Mouse (Mus musculus) myocyte (in vitro differentiated cells): ENCODE results near the gene Nab2. TPM values are rescaled to one million over a fixed set of nuclear protein-coding genes. Genes with fewer than 3 reads are reported as not detected.

Experiments
- H3K27me3 ChIP-seq: one replicate; pipeline ENCODE4 v1.6.1; 2011; ENCODE audit not compliant: control insufficient read depth, insufficient read depth, insufficient read length
- H3K36me3 ChIP-seq: one replicate; pipeline ENCODE4 v1.6.1; 2011; ENCODE audit not compliant: control insufficient read depth, insufficient read depth
- H3K4me2 ChIP-seq: one replicate; pipeline ENCODE4 v1.6.1; 2011; ENCODE audit warnings: low read depth, control low read depth
- H3K4me3 ChIP-seq: one replicate; pipeline ENCODE4 v1.5.1; 2011; ENCODE audit warnings: mild to moderate bottlenecking, control low read depth, moderate library complexity
- H3K79me2 ChIP-seq: one replicate; pipeline ENCODE4 v1.6.1; 2011; ENCODE audit not compliant: control insufficient read depth, insufficient read depth
- H3ac ChIP-seq: one replicate; pipeline ENCODE4 v1.6.1; 2011; ENCODE audit not compliant: control insufficient read depth, insufficient read length
- CEBPB ChIP-seq: IDR thresholded peaks from 2 replicates; pipeline ENCODE4 v1.6.1; 2011; ENCODE audit warnings: mild to moderate bottlenecking, moderate library complexity; ENCODE audit not compliant: poor library complexity, insufficient read depth, severe bottlenecking
- E2F4 ChIP-seq: IDR thresholded peaks from one replicate; pipeline ENCODE4 v1.6.1; 2011; ENCODE audit warnings: mild to moderate bottlenecking, control low read depth, moderate library complexity; ENCODE audit not compliant: insufficient read depth
- MAX ChIP-seq: IDR thresholded peaks from one replicate; pipeline ENCODE4 v1.6.1; 2011; ENCODE audit warnings: low read depth, mild to moderate bottlenecking, control low read depth
- MYOD1 ChIP-seq, 3 experiments: IDR thresholded peaks; one replicate each; pipeline ENCODE4 v1.6.1; 2011; ENCODE audit warnings: control low read depth in 2 of 3, low read depth in 2 of 3, mild to moderate bottlenecking in 2 of 3, moderate library complexity in 1 of 3; ENCODE audit not compliant: insufficient read length in 2 of 3, control insufficient read depth in 1 of 3
- MYOG ChIP-seq, 3 experiments: IDR thresholded peaks; one replicate each; pipeline ENCODE4 v1.6.1; 2011; ENCODE audit warnings: control low read depth in 2 of 3, low read depth in 2 of 3, mild to moderate bottlenecking in 2 of 3; ENCODE audit not compliant: insufficient read length in 2 of 3, control insufficient read depth in 1 of 3, insufficient read depth in 1 of 3
- POLR2A ChIP-seq: IDR thresholded peaks from one replicate; pipeline ENCODE4 v1.6.1; 2011; ENCODE audit warnings: low read depth, mild to moderate bottlenecking, control low read depth, moderate library complexity; ENCODE audit not compliant: insufficient read length
- POLR2AphosphoS2 ChIP-seq: IDR thresholded peaks from one replicate; pipeline ENCODE4 v1.6.1; 2011; ENCODE audit warnings: low read depth, control low read depth; ENCODE audit not compliant: insufficient read length
- REST ChIP-seq: IDR thresholded peaks from one replicate; pipeline ENCODE4 v1.6.1; 2011; ENCODE audit warnings: mild to moderate bottlenecking, control low read depth, moderate library complexity; ENCODE audit not compliant: insufficient read depth, insufficient read length
- SRF ChIP-seq: IDR thresholded peaks from one replicate; pipeline ENCODE4 v1.6.1; 2011; ENCODE audit warnings: low read depth; ENCODE audit not compliant: control insufficient read depth, insufficient read length
- TCF12 ChIP-seq: IDR thresholded peaks from one replicate; pipeline ENCODE4 v1.6.1; 2011; ENCODE audit warnings: mild to moderate bottlenecking, control low read depth; ENCODE audit not compliant: poor library complexity, insufficient read depth, severe bottlenecking
- TCF3 ChIP-seq: IDR thresholded peaks from one replicate; pipeline ENCODE4 v1.6.1; 2011; ENCODE audit warnings: low read depth, control low read depth; ENCODE audit not compliant: insufficient read length
- USF1 ChIP-seq: IDR thresholded peaks from one replicate; pipeline ENCODE4 v1.6.1; 2011; ENCODE audit warnings: low read depth, mild to moderate bottlenecking, control low read depth, moderate library complexity
- polyA plus RNA-seq: library from polyadenylated mRNA; unstranded; fragments of >200 nt; fragmentation: generic; extraction: Trizol; gene quantifications from one replicate; pipeline ENCODE4 v1.2.1, GENCODE M21; 2012; ENCODE audit warnings: missing spikeins

Gene Nab2
- polyA plus RNA-seq, 1 experiment: 68.7 TPM

DNA sequence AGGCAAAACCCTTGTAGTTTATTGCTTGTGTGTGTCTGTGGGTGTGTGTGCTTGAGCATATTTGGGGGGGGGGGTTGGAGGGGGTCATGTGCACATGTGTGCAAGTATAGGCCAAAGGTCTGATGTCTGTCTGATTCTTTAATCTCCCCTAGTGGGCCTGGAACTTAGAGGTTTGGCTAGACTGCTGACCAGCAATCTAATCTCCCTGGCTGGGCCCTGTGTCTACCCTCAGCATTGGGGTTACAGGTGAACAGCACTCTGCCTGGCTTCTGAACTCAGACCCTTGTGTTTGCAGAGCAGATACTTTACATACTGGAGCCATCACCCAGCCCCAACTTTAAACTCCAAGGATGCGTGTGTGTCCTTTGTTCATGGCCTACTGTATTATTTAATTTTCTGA is 10.8 kb upstream of the Nab2 start:
- TF ChIP-seq TCF12: no peak
- no peak for TF ChIP-seq MAX
- Histone ChIP-seq H3ac (no peak overlapping the region), H3K4me3 (no peak overlapping the region)

DNA sequence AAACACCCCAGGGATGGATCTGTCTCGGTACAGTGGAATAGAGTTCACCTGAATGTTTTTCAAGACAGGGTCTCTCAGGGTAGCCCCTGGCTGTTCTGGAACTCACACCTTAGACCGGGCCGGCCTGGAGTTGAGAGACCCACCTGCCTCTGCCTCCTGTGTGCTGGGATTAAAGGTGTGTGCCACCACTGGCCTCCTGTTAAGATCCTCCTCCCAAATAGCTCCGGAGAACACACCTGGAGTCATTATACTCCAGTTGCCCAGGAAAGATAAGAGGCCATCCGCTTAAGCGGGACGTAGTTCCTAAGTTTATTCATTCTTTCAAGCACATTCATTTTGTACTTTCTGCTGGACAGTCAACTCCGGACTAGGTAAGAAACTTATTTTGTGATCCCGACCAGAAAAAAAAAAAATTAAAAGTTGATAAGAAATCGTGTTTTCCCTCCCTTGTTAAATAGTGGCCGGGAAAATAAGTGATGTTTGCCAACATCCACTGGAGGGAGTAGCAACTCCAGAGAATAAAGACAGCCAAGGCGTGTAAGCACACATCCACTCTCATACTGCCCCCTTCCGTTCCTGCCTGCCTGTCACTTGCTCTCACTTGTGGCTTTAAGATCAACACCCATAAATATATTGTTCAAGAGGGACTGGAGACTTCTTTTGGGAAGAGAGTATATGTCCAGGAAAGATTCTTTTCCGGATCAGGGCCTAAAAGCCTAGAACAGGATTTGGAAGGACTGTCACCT is 9.4 kb upstream of the Nab2 start:
- Histone ChIP-seq H3ac (peak overlapping the region; percentile 17), H3K4me3 (peak overlapping the region; percentile 42), H3K4me2 (peak overlapping the region; percentile 98), H3K36me3 (no peaks in the 10 kb centered on the region), H3K79me2 (peaks cover 19% of the 10 kb centered on the region), H3K27me3 (no peaks in the 10 kb centered on the region)
- TF ChIP-seq CEBPB (no peak), TCF12 (no peak), MYOG (IDR thresholded peaks at IDR 0.05; ENCODE audit: control insufficient read depth in 1 of 3, insufficient read depth in 1 of 3, insufficient read length in 2 of 3, low read depth in 2 of 3) (no peak), USF1 (no peak), TCF3 (no peak), REST (no peak), MAX (no peak), E2F4 (no peak), POLR2A (no peak), POLR2AphosphoS2 (no peak), SRF (no peak), MYOD1 (IDR thresholded peaks at IDR 0.05; ENCODE audit: control insufficient read depth in 1 of 3, insufficient read length in 2 of 3, low read depth in 2 of 3) (no peak)

More for the DNA sequence above, 10.8 kb upstream of the Nab2 start:
- Histone ChIP-seq H3K27me3 (no peaks in the 10 kb centered on the region), H3K36me3 (no peaks in the 10 kb centered on the region), H3K4me2 (no peak overlapping the region), H3K79me2 (peaks cover 30% of the 10 kb centered on the region)

DNA sequence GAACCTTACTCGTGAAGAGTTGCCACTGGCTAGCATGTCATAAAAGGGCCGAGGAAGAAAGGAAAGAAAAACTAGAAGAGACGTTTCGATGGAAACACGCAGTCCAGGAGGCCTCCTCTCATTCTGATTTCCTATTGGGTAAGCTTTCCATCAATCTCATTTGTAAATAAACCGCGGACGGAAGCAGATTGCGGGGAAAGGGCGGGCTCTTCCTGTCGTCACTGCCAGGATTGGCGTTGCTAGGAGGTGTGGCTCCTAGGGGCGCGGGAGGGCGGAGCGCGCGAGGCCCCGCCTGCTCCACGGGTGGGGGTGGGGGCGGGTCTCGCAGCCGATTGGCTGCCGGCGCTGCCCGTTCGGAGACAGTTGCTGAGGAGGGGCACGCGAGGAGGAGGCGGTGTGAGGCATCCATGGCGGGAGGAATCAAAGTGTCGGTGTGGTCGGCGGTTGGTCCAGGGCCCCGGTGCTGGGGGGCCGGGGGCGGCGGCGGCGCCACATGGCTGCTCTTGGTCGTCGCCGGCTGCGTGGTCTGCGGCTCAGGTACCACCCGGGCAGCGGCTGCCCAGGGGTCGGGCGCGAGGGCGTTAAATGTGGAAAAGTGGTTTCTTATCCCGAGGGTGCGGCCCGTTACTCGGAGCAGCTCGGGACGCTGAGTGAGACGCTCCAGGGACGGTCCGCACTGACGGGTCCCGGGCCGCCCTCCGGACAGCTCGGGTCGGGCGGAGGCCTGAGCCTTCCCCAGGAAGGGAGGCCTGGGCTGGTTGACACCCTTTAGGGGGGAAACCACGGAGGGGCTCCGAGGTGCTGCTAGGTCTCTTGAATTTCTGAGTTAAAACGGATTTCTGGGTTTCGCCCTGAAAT is 8.6 kb upstream of the Nab2 start:
- Histone ChIP-seq H3K27me3 (no peaks in the 10 kb centered on the region), H3K79me2 (peaks cover 12% of the 10 kb centered on the region), H3K4me2 (peak overlapping the region; percentile 98), H3ac (peak overlapping the region; percentile 17), H3K4me3 (peak overlapping the region; percentile 42), H3K36me3 (no peaks in the 10 kb centered on the region)
- no peak for TF ChIP-seq SRF
- TF ChIP-seq REST: no peak
- TF ChIP-seq POLR2A: peak; percentile 74
- no peak for TF ChIP-seq TCF12
- no peak for TF ChIP-seq MAX
- TF ChIP-seq CEBPB: no peak
- TF ChIP-seq MYOD1 (IDR thresholded peaks at IDR 0.05; ENCODE audit: control insufficient read depth in 1 of 3, insufficient read length in 2 of 3, low read depth in 2 of 3): peak in 1 of 3 experiments; percentile 50
- peak in 1 of 3 experiments; percentile 60 for TF ChIP-seq MYOG (IDR thresholded peaks at IDR 0.05; ENCODE audit: control insufficient read depth in 1 of 3, insufficient read depth in 1 of 3, insufficient read length in 2 of 3, low read depth in 2 of 3)
- peak; percentile 83 for TF ChIP-seq POLR2AphosphoS2
- no peak for TF ChIP-seq TCF3
- TF ChIP-seq USF1: no peak
- peak; percentile 88 for TF ChIP-seq E2F4

DNA sequence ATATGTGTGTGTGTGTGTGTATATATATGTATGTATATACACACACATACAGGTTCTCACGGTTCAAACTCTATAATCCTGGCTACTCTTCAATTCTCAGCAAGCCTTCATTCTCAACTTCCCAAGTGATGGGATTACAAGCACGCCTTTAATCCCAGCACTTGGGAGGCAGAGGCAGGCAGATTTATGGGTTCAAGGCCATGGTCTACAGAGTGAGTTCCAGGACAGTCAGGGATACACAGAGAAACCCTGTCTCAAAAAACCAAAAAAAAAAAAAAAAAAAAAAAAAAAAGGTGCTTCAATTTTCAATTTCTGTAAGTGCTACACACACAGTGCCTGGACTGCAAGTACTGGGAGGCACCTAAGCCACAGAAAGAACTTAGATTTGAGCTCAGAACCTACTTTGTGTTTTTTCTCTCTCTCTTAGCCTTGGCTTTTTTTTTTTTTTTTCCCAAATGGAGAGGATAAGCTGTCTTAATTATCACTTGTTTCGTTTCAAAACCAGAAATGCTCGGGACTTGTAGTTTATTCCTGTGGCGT is 7.6 kb upstream of the Nab2 start:
- TF ChIP-seq REST (no peak), E2F4 (no peak), TCF12 (no peak), POLR2AphosphoS2 (no peak), MYOD1 (IDR thresholded peaks at IDR 0.05; ENCODE audit: control insufficient read depth in 1 of 3, insufficient read length in 2 of 3, low read depth in 2 of 3) (no peak), CEBPB (no peak), POLR2A (no peak), TCF3 (no peak), MAX (no peak), USF1 (no peak), SRF (no peak), MYOG (IDR thresholded peaks at IDR 0.05; ENCODE audit: control insufficient read depth in 1 of 3, insufficient read depth in 1 of 3, insufficient read length in 2 of 3, low read depth in 2 of 3) (no peak)
- Histone ChIP-seq H3K27me3 (no peaks in the 10 kb centered on the region), H3K36me3 (no peaks in the 10 kb centered on the region), H3K4me3 (peak overlapping the region; percentile 42), H3K79me2 (peaks cover 6% of the 10 kb centered on the region), H3ac (no peak overlapping the region), H3K4me2 (peak overlapping the region; percentile 87)
